Mouse (Mus musculus) embryonic facial prominence, embryonic 11.5 days (tissue): Measurements from ENCODE around the gene Lhfp. TPM values are rescaled to one million over a fixed set of nuclear protein-coding genes. Genes with fewer than 3 reads are reported as not detected.

Experiments used
- ATAC-seq: fragments of 200-750 bp; cut with Nextera tagmentation; replicated peaks from 2 replicates; pipeline ENCODE4 v1.8.0; 2017; ENCODE audit warnings: low read depth; ENCODE audit not compliant: insufficient number of reproducible peaks, low FRiP score, low TSS enrichment
- DNase-seq: peaks from one replicate; pipeline ENCODE4 v3.0.0-alpha.2; 2015; ENCODE audit warnings: low spot score
- H3K27ac ChIP-seq: fragments of 300-500 bp; sonication (generic); replicated peaks from 2 replicates; pipeline ENCODE4 v1.5.1; 2014; ENCODE audit warnings: mild to moderate bottlenecking, low read depth, low read length, control low read depth
- H3K27me3 ChIP-seq: fragments of 300-500 bp; sonication (generic); 2 replicates; pipeline ENCODE4 v1.6.1; 2014; ENCODE audit warnings: mild to moderate bottlenecking, low read length, moderate library complexity, mixed read lengths; ENCODE audit not compliant: control insufficient read depth, insufficient read depth
- H3K36me3 ChIP-seq: fragments of 300-500 bp; sonication (generic); replicated peaks from 2 replicates; pipeline ENCODE4 v1.6.1; 2014; ENCODE audit warnings: low read depth, mild to moderate bottlenecking, low read length, moderate library complexity, mixed read lengths; ENCODE audit not compliant: control insufficient read depth, insufficient read depth
- H3K4me1 ChIP-seq: fragments of 300-500 bp; sonication (generic); 2 replicates; pipeline ENCODE4 v1.6.1; 2014; ENCODE audit warnings: low read length, mixed read lengths; ENCODE audit not compliant: control insufficient read depth, insufficient read depth
- H3K4me2 ChIP-seq: fragments of 300-500 bp; sonication (generic); 2 replicates; pipeline ENCODE4 v1.6.1; 2014; ENCODE audit warnings: low read depth, mild to moderate bottlenecking, control low read depth, low read length, moderate library complexity
- H3K4me3 ChIP-seq: fragments of 300-500 bp; sonication (generic); 2 replicates; pipeline ENCODE4 v1.5.1; 2014; ENCODE audit warnings: low read depth, low read length, control low read depth
- H3K9ac ChIP-seq: fragments of 300-500 bp; sonication (generic); replicated peaks from 2 replicates; pipeline ENCODE4 v1.6.1; 2014; ENCODE audit warnings: mild to moderate bottlenecking, control low read depth, low read length
- H3K9me3 ChIP-seq: fragments of 300-500 bp; sonication (generic); replicated peaks from 2 replicates; pipeline ENCODE4 v1.6.1; 2016; ENCODE audit warnings: mild to moderate bottlenecking, low read length, inconsistent platforms, mixed read lengths; ENCODE audit not compliant: control insufficient read depth
- WGBS: fragments of 180-500 bp; shearing (Covaris S2); extraction: QIAGEN DNeasy Blood & Tissue Kit; methylation state at CpG from one replicate; pipeline ENCODE4 v1.1.7; 2014; 5-methylcytosine and 5-hydroxymethylcytosine counted together
- polyA plus RNA-seq: library from polyadenylated mRNA; unstranded; fragments of >200 nt; fragmentation: Nextera tagmentation; extraction: Ambion mirVana; gene quantifications from 2 replicates; pipeline ENCODE4 v1.2.1, GENCODE M21; 2014

Gene Lhfp
- polyA plus RNA-seq, 1 experiment from 2014 or later, result 29.2 TPM

DNA sequence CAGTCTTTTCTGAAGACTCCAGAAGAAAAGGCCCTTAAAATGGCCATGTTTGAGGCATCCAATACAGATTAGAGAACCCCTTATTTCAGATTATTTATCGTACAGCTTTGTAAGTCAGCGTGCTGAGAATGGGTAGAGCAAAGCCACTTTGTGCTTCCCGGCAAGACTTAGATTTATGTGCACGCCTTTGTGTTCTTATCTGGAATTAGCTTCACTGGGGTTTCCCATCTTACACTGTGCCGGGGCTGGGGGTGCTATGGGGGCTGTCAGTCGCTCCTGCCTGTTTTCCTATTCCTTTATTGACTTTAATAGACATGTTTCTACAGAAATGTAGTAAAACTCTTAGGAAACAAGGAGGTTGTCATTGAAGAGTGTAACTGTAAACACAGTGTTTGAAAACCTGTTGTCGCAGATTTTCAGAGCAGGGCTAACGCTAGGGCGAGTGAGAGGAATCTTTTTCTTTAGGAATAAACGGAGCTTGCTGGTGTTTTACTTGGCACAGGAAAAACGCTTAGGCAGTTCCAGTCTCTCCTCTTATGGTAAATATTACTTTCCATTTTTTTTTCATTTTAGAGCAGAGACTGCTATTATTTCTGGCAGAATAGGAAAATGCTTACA, 3.5 kb downstream of the Lhfp start:
- Histone ChIP-seq H3K4me3 (peak overlapping the region; percentile 9; the same call in 1 of the 2 replicates), H3K27ac (peak overlapping the region; percentile 52; the same call in 1 of the 2 replicates), H3K9ac (no peak overlapping the region), H3K4me2 (no peak overlapping the region), H3K9me3 (no peaks in the 10 kb centered on the region), H3K36me3 (no peaks in the 10 kb centered on the region), H3K4me1 (no peaks in the 10 kb centered on the region), H3K27me3 (no peaks in the 10 kb centered on the region)
- ATAC-seq, result no peak
- WGBS, result 71% methylated on average over 11 of the region's 11 CpGs
- DNase-seq, result no peak

- WGBS, result 85% methylated on average over 4 of the region's 4 CpGs
- ATAC-seq (no peak), DNase-seq (no peak)
- H3K4me1 ChIP-seq, result no peaks in the 10 kb centered on the region
- no peaks in the 10 kb centered on the region for H3K27me3 ChIP-seq
- H3K9ac ChIP-seq, result no peak overlapping the region
- H3K27ac ChIP-seq, result no peak overlapping the region
- H3K36me3 ChIP-seq, result no peaks in the 10 kb centered on the region
- no peak overlapping the region for H3K4me3 ChIP-seq
- no peaks in the 10 kb centered on the region for H3K9me3 ChIP-seq
- H3K4me2 ChIP-seq, result no peak overlapping the region
Measured at GRCm38 (mm10) chr3:53045697-53046096, 4.4 kb downstream of the Lhfp start.

DNA sequence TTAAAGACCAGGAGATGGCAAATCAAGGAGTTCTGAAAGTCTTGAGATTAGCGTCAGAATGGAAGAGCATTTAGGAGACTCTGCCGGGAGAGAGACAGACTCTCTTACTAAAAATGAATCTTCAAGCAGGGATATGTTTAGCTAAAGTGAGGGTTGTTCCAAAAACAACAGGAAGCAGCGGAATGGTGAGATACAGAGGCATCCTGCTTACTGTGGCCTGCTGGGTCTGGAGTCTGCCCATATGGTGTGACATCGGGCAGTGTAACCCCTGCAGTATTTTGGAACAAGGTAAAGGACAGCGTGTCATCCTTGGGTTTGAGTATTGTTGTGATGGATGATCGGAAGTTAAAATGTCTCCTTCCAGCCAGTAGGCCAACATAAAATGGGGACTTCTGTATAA, 5.0 kb downstream of the Lhfp start:
- ATAC-seq (no peak), DNase-seq (no peak)
- no peaks in the 10 kb centered on the region for H3K4me1 ChIP-seq
- no peaks in the 10 kb centered on the region for H3K36me3 ChIP-seq
- no peak overlapping the region for H3K4me3 ChIP-seq
- H3K27ac ChIP-seq, result no peak overlapping the region
- H3K4me2 ChIP-seq, result no peak overlapping the region
- no peak overlapping the region for H3K9ac ChIP-seq
- 79% methylated on average over 6 of the region's 6 CpGs for WGBS
- H3K27me3 ChIP-seq, result no peaks in the 10 kb centered on the region
- no peaks in the 10 kb centered on the region for H3K9me3 ChIP-seq

DNA sequence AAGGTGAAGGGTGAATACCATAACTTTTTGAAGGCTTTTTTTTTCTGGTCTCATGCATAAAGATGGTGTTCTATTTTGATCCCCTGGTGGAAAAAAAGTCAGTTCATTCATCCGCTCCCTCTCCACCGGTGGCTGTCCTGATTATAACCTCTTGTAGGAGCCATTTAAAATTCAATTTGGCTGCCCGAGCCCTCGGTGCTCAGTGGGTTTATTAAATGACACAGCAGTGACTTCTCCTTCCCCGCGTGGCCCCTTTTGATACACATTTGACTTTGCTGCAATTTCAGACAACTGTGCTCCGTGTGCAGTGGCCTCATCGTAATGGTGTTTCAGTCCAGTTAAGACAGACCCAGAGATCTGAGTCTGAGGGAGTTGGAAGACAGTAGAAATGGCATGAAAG, 11.1 kb downstream of the Lhfp start:
- 59% methylated on average over 8 of the region's 8 CpGs for WGBS
- no peak for DNase-seq

GRCm38 (mm10) chr3:53056430-53056829, 15.1 kb downstream of the Lhfp start:
- Histone ChIP-seq H3K27ac (no peak overlapping the region), H3K4me2 (no peak overlapping the region), H3K27me3 (no peaks in the 10 kb centered on the region), H3K4me1 (no peaks in the 10 kb centered on the region), H3K36me3 (no peaks in the 10 kb centered on the region), H3K4me3 (no peak overlapping the region), H3K9me3 (no peaks in the 10 kb centered on the region), H3K9ac (no peak overlapping the region)
- DNase-seq (no peak), ATAC-seq (no peak)
- WGBS, result 82% methylated on average over 10 of the region's 10 CpGs

More for the DNA sequence above, 11.1 kb downstream of the Lhfp start:
- H3K27ac ChIP-seq, result no peak overlapping the region
- no peak overlapping the region for H3K9ac ChIP-seq
- no peaks in the 10 kb centered on the region for H3K36me3 ChIP-seq
- no peak for ATAC-seq
- H3K27me3 ChIP-seq, result no peaks in the 10 kb centered on the region
- no peaks in the 10 kb centered on the region for H3K9me3 ChIP-seq
- no peak overlapping the region for H3K4me2 ChIP-seq
- H3K4me1 ChIP-seq, result no peaks in the 10 kb centered on the region
- no peak overlapping the region for H3K4me3 ChIP-seq

GRCm38 (mm10) chr3:53059959-53060358, 18.6 kb downstream of the Lhfp start:
- Histone ChIP-seq H3K27ac (no peak overlapping the region), H3K27me3 (no peaks in the 10 kb centered on the region), H3K9me3 (no peaks in the 10 kb centered on the region), H3K4me1 (no peaks in the 10 kb centered on the region), H3K9ac (no peak overlapping the region), H3K36me3 (no peaks in the 10 kb centered on the region), H3K4me2 (no peak overlapping the region), H3K4me3 (no peak overlapping the region)
- WGBS, result 54% methylated on average over 2 of the region's 2 CpGs
- ATAC-seq (no peak), DNase-seq (no peak)

GRCm38 (mm10) chr3:53063423-53064147, 22.3 kb downstream of the Lhfp start:
- no peak for DNase-seq
- H3K36me3 ChIP-seq, result no peaks in the 10 kb centered on the region
- WGBS, result 61% methylated on average over 13 of the region's 13 CpGs
- no peaks in the 10 kb centered on the region for H3K27me3 ChIP-seq
- no peak overlapping the region for H3K4me2 ChIP-seq
- no peak overlapping the region for H3K27ac ChIP-seq
- H3K4me3 ChIP-seq, result no peak overlapping the region
- no peaks in the 10 kb centered on the region for H3K9me3 ChIP-seq
- no peaks in the 10 kb centered on the region for H3K4me1 ChIP-seq
- H3K9ac ChIP-seq, result no peak overlapping the region
- ATAC-seq, result no peak

GRCm38 (mm10) chr3:53065267-53066094, 24.2 kb downstream of the Lhfp start:
- H3K4me3 ChIP-seq, result no peak overlapping the region
- H3K27me3 ChIP-seq, result no peaks in the 10 kb centered on the region
- no peak for DNase-seq
- H3K4me1 ChIP-seq, result no peaks in the 10 kb centered on the region
- no peaks in the 10 kb centered on the region for H3K36me3 ChIP-seq
- H3K9ac ChIP-seq, result no peak overlapping the region
- H3K9me3 ChIP-seq, result no peaks in the 10 kb centered on the region
- H3K4me2 ChIP-seq, result no peak overlapping the region
- 80% methylated on average over 13 of the region's 13 CpGs for WGBS
- ATAC-seq, result no peak
- no peak overlapping the region for H3K27ac ChIP-seq
